Mouse (Mus musculus) CD4-positive helper T cell, adult 2 months (primary cell): ENCODE data around the gene Kpnb1.

Source experiments
- DNase-seq: peaks from one replicate; pipeline ENCODE4 v3.0.0-alpha.2; 2012; ENCODE audit warnings: low read depth, missing footprints, low spot score

Kpnb1 gene

GRCm38 (mm10) chr11:97185704-97186614 lies 1.7 kb downstream of the Kpnb1 start:
- DNase-seq = no peak

- no peak for DNase-seq
Observed at GRCm38 (mm10) chr11:97184875-97185274, 2.8 kb downstream of the Kpnb1 start.

- no peak for DNase-seq
Observed at GRCm38 (mm10) chr11:97182446-97182845, 5.2 kb downstream of the Kpnb1 start.

GRCm38 (mm10) chr11:97181061-97181460 lies 6.6 kb downstream of the Kpnb1 start:
- no peak for DNase-seq

- no peak for DNase-seq
Observed at GRCm38 (mm10) chr11:97178198-97178597, 9.5 kb downstream of the Kpnb1 start.

GRCm38 (mm10) chr11:97176851-97177250 lies 10.8 kb downstream of the Kpnb1 start:
- peak; percentile 62 for DNase-seq

- DNase-seq = no peak
Observed at GRCm38 (mm10) chr11:97175499-97175898, 12.2 kb downstream of the Kpnb1 start.

- no peak for DNase-seq
Observed at GRCm38 (mm10) chr11:97160341-97160740, 27.3 kb downstream of the Kpnb1 start.

DNA sequence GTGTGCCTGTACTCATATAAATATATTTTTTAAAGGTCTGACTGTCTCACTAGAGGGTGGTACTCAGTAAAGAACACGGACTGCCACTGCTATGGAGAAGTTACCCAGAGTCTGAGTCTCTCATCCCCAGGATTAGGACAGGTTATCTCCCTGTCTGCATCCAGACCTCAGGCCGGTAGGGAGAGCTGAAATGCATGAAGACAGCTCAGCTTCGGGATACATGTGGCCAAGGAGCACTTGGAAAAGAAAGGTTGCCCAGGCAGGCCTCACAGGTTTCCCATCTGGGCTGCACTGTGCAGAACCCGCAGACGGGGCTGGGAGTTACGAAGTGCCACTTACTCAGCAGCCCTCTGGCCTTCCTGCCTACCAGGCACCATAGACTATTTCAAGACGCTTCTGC lies 30.7 kb downstream of the Kpnb1 start:
- no peak for DNase-seq

- peak; percentile 41 for DNase-seq
Observed at GRCm38 (mm10) chr11:97152662-97153287, 34.9 kb downstream of the Kpnb1 start.

DNA sequence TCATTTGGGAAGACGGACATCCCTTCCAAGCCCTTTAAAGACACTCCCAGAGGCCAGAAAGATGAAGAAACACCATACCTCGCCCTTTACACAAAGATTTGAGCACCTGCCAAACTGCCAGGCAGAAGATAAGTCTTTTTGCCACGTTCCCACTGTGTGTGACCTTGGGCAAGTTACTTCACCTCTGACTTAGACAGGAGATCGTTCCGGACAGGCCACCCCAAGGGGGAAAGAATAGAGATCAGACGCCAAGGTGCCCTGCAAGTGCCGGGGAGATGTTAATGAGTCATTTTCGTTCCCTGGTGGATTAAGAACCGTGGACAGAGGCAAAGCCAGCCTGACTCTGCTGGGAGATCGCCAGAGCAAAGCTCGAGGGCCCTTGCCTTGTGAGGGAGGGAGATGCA lies 35.7 kb downstream of the Kpnb1 start:
- no peak for DNase-seq

DNA sequence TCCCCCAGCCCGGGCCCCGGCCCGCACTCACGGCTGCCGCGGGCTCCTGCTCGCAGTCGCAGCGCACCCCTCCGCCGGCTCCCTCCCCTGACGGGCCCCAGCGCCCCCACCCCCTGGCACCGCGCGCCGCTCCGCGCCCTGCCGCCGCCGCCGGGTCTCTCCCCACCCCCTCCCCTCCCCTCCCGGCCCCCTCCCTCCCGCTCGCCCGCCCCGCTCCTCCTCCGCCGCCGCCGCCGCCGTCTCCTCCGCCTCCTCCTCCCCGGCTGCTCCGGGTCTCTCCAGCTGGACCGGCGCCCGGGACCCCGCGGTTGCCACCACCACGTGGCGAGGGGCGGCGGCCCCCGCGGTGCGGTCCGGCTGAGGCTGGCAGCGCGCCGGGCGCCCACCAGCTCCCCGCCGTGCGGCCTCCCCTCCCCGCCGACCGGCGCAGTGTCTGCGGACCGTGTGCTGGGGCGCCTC lies 36.3 kb downstream of the Kpnb1 start, which contains the start of gene Tbkbp1:
Gene Tbkbp1 (minus strand): TSS at position 153 of the 459 bp plus-strand sequence.
- peak; percentile 39 for DNase-seq

- peak; percentile 49 for DNase-seq
Observed at GRCm38 (mm10) chr11:97150411-97151330, 37.0 kb downstream of the Kpnb1 start.

DNA sequence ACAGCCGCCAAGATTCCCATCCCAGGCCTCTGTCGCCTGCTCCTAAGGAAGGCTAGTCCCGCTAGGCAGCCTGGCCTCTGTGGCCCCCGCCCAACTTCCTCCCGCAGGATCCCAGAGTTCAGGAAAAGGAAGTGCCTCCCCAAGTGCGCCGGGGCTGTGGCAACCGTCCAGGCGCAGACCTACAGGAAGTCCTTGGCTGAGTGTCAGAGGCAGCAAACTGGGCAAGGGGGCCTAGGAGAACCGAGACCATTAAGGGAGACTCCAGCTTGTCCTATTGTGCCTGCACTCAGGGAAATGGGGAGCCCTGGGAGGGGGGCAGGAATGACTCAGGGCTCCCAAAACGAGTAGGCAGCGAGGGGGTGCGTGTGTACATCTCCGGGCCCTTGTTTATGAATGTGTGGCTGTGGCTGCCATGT lies 37.7 kb downstream of the Kpnb1 start:
- peak; percentile 38 for DNase-seq

DNA sequence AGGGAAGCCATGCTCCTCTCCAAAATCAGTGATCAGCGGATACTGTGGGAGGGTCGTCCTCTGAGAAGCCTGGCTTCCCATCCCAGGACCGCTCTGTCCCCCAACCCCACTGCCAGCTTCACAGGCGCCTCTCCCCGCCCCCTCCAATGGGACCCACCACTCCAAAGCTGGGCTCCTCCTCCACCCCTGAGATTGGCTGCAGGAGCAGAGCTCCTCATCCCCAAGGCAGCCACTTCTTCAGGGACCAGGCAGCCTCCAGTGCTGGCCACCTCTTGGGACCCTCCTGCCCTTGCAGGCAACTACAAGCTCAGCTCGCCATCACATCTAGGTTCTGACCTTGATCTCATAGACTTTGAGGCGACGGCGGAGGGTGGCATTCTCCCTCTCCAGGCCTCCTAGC lies 38.7 kb downstream of the Kpnb1 start:
- no peak for DNase-seq

DNA sequence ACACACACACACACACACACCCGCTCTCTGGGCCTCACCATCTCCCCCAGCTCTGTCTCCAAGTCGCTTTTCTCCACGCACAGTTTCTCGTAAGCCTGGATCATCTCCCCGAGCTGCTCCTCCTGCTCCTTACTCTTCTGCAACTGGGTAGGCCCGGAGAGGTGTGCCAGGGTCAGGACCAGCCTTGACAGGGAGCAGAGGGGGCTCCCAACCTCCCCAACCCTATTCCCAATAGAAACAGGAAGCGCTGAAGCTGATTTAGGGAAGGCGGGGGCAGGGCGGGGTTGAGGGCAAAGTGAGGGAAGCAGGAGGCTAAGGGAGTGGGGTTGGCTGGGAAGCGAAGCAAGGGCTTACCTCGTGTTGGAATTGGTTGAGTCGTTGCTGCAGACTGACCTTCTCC lies 39.1 kb downstream of the Kpnb1 start:
- no peak for DNase-seq

DNA sequence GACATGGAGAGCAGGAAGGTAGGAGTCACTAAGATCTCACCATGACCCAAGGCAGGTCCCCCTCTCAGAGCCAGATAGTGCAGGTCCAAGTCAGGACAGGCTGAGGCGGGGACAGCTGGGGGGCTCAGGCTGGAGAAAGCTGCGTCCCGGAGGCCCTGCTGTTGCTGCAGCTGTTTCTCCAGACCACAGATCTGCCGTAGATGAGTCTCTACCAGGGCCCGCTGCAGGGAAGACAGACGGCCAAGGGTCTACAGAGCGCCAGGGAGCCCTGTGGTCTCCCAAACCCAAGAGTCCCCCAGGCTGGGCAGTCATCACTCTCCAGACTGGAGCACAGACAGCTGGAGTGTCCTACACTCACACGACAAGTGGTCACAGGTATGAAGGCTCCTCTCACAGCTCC lies 40.3 kb downstream of the Kpnb1 start:
- no peak for DNase-seq

- DNase-seq = peak; percentile 76
Observed at GRCm38 (mm10) chr11:97146724-97147123, 41.0 kb downstream of the Kpnb1 start.

- no peak for DNase-seq
Observed at GRCm38 (mm10) chr11:97145951-97146350, 41.7 kb downstream of the Kpnb1 start.

- no peak for DNase-seq
Observed at GRCm38 (mm10) chr11:97145320-97145719, 42.4 kb downstream of the Kpnb1 start.

DNA sequence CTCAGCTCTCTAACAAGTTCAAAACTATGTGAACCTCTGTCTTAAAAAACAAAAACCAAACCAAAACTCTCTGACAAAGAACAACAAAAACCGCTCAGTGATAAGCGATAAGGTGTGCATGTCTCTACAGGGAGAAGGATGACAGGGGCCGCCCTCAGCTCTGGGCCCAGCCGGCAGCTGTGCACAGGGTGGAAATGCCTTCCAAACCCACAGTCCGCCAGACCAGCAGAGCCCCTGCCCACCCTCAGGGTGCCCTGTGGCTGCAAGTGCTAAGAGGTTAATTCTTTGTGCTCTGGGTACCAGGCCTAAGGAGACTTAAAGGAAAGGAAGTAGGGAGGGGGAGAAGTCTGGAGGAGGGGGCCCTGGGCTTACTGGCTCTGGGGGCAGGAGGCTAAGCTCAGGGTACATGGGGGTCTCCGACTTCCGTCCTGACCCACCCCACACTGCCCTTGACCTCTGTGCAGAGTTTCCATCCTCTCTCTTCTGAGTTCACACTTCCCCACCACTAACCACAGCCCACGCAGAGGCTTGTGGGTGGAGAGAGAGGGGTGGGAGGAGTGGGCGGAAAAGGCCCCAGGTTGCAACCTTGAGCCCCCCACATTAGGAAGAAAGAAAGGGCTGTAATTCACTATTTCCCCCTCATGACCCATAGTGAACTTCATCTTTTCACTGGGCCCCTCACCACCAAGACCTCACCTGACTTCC lies 44.3 kb downstream of the Kpnb1 start:
- DNase-seq = peak; percentile 65
